Mouse (Mus musculus): ENCODE measurements at regions not wholly inside any gene's neighbourhood (a gene's known extent, or its start where the extent isn't known, plus 50 kb on each side); places are given as distances from the start of the nearest gene placed in this dataset.

- WGBS = 72% methylated on average over 3 of the region's 3 CpGs
- Histone ChIP-seq H3K4me2 (ENCODE audit: low read depth, low read length) (no peak overlapping the region), H3K9ac (replicated peaks; ENCODE audit: low read depth, low read length) (no peak overlapping the region), H3K9me3 (ENCODE audit: control insufficient read depth, low read length) (no peaks in the 10 kb centered on the region), H3K27me3 (ENCODE audit: control insufficient read depth, insufficient read depth, low read length) (no peaks in the 10 kb centered on the region), H3K27ac (ENCODE audit: low read depth, low read length) (no peak overlapping the region), H3K4me1 (ENCODE audit: control insufficient read depth, insufficient read depth, low read length) (no peaks in the 10 kb centered on the region), H3K36me3 (ENCODE audit: control insufficient read depth, insufficient read depth, low read length) (no peaks in the 10 kb centered on the region), H3K4me3 (ENCODE audit: low read depth, low read length) (no peak overlapping the region)
- ATAC-seq (ENCODE audit: low read depth) = no peak
These were observed 803.5 kb upstream of the Chrm3 start for GRCm38 (mm10) chr13:11164130-11164529.

- Histone ChIP-seq H3K9ac (replicated peaks; ENCODE audit: low read depth, low read length) (no peak overlapping the region), H3K4me3 (ENCODE audit: low read depth, low read length) (no peak overlapping the region), H3K27me3 (ENCODE audit: control insufficient read depth, insufficient read depth, low read length) (no peaks in the 10 kb centered on the region), H3K4me2 (ENCODE audit: low read depth, low read length) (no peak overlapping the region), H3K4me1 (ENCODE audit: control insufficient read depth, insufficient read depth, low read length) (no peaks in the 10 kb centered on the region), H3K27ac (ENCODE audit: low read depth, low read length) (no peak overlapping the region), H3K36me3 (ENCODE audit: control insufficient read depth, insufficient read depth, low read length) (no peaks in the 10 kb centered on the region), H3K9me3 (ENCODE audit: control insufficient read depth, low read length) (no peaks in the 10 kb centered on the region)
- WGBS = 78% methylated on average over 3 of the region's 3 CpGs
- no peak for ATAC-seq (ENCODE audit: low read depth)
These were observed 786.6 kb upstream of the Chrm3 start for GRCm38 (mm10) chr13:11147268-11147667.

- Histone ChIP-seq H3K9me3 (ENCODE audit: control insufficient read depth, low read length) (no peaks in the 10 kb centered on the region), H3K27ac (ENCODE audit: low read depth, low read length) (no peak overlapping the region), H3K4me3 (ENCODE audit: low read depth, low read length) (no peak overlapping the region), H3K4me2 (ENCODE audit: low read depth, low read length) (no peak overlapping the region), H3K4me1 (ENCODE audit: control insufficient read depth, insufficient read depth, low read length) (no peaks in the 10 kb centered on the region), H3K27me3 (ENCODE audit: control insufficient read depth, insufficient read depth, low read length) (no peaks in the 10 kb centered on the region), H3K36me3 (ENCODE audit: control insufficient read depth, insufficient read depth, low read length) (no peaks in the 10 kb centered on the region), H3K9ac (replicated peaks; ENCODE audit: low read depth, low read length) (no peak overlapping the region)
- ATAC-seq (ENCODE audit: low read depth) = no peak
- WGBS = 88% methylated on average over 2 of the region's 2 CpGs
These were observed 747.0 kb upstream of the Chrm3 start for GRCm38 (mm10) chr13:11107693-11108092.

DNA sequence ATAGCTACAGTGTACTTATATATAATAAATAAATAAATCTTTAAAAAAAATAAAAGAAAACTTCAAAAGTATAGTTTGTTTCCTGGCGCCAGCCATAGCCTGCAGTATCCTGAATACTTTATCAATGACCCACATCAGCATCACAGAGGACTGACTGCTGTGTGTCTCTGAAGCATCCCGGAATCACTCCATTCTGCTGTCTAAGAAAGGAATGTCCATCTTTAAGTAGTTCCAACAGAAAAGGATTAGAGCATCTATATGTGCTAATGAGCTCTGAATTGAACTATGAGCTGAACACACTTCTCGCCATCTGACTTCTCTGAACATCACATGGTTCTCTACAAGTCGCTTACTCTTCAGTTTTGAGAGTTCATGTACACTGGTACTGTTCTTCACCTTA lies 745.8 kb upstream of the Chrm3 start:
- Histone ChIP-seq H3K4me1 (ENCODE audit: control insufficient read depth, insufficient read depth, low read length) (no peaks in the 10 kb centered on the region), H3K27ac (ENCODE audit: low read depth, low read length) (no peak overlapping the region), H3K36me3 (ENCODE audit: control insufficient read depth, insufficient read depth, low read length) (no peaks in the 10 kb centered on the region), H3K9me3 (ENCODE audit: control insufficient read depth, low read length) (no peaks in the 10 kb centered on the region), H3K27me3 (ENCODE audit: control insufficient read depth, insufficient read depth, low read length) (no peaks in the 10 kb centered on the region), H3K4me3 (ENCODE audit: low read depth, low read length) (no peak overlapping the region), H3K4me2 (ENCODE audit: low read depth, low read length) (no peak overlapping the region), H3K9ac (replicated peaks; ENCODE audit: low read depth, low read length) (no peak overlapping the region)
- ATAC-seq (ENCODE audit: low read depth) = no peak
- WGBS = 86% methylated on average over 4 of the region's 4 CpGs

GRCm38 (mm10) chr13:11105571-11105970 lies 744.9 kb upstream of the Chrm3 start:
- no peak for ATAC-seq (ENCODE audit: low read depth)

GRCm38 (mm10) chr13:11099586-11099950 lies 738.9 kb upstream of the Chrm3 start:
- H3K4me3 ChIP-seq (ENCODE audit: low read depth, low read length) = no peak overlapping the region
- H3K27me3 ChIP-seq (ENCODE audit: control insufficient read depth, insufficient read depth, low read length) = no peaks in the 10 kb centered on the region
- H3K9me3 ChIP-seq (ENCODE audit: control insufficient read depth, low read length) = no peaks in the 10 kb centered on the region
- H3K4me1 ChIP-seq (ENCODE audit: control insufficient read depth, insufficient read depth, low read length) = no peaks in the 10 kb centered on the region
- H3K9ac ChIP-seq (replicated peaks; ENCODE audit: low read depth, low read length) = no peak overlapping the region
- no peak for ATAC-seq (ENCODE audit: low read depth)
- H3K36me3 ChIP-seq (ENCODE audit: control insufficient read depth, insufficient read depth, low read length) = no peaks in the 10 kb centered on the region
- H3K4me2 ChIP-seq (ENCODE audit: low read depth, low read length) = no peak overlapping the region
- peak overlapping the region; percentile 49; the same call in 1 of the 2 replicates for H3K27ac ChIP-seq (ENCODE audit: low read depth, low read length)

More at GRCm38 (mm10) chr13:11105571-11105970, 744.9 kb upstream of the Chrm3 start:
- Histone ChIP-seq H3K36me3 (ENCODE audit: control insufficient read depth, insufficient read depth, low read length) (no peaks in the 10 kb centered on the region), H3K9me3 (ENCODE audit: control insufficient read depth, low read length) (no peaks in the 10 kb centered on the region), H3K4me1 (ENCODE audit: control insufficient read depth, insufficient read depth, low read length) (no peaks in the 10 kb centered on the region), H3K9ac (replicated peaks; ENCODE audit: low read depth, low read length) (no peak overlapping the region), H3K27ac (ENCODE audit: low read depth, low read length) (no peak overlapping the region), H3K27me3 (ENCODE audit: control insufficient read depth, insufficient read depth, low read length) (no peaks in the 10 kb centered on the region), H3K4me3 (ENCODE audit: low read depth, low read length) (no peak overlapping the region), H3K4me2 (ENCODE audit: low read depth, low read length) (no peak overlapping the region)
- WGBS = 79% methylated on average over 2 of the region's 2 CpGs

DNA sequence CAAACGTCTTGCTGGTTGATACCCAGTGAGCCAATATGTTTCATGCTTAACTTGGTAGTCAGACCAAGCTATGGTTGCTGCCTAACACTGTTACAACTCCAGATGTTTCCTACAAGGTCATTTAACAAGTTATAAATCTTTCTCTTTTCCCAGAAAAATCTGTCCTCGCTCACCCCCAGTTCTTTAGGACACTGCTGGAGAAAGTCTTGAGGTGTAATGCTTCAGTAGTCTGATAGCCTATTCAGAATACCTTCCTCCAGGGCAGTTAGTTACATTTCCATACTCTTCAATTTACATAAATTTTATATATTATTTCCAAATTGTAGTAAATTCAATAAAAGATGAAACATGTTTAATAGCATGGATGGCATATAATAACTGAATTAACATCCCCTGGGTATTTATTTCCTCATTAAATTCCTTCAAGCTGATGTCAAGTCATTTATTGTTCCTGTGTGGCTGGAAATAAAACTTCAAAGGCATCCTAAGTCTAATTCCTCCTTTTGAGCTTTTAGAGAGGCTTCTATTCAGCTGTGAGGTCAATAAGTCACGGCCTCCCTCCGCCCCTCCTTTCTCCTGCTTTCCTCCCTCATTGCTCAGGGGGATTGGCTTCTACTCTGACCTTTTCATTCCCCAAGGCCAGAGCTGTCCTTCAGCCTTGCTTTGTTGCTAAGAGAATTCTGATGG lies 738.4 kb upstream of the Chrm3 start:
- Histone ChIP-seq H3K27me3 (ENCODE audit: control insufficient read depth, insufficient read depth, low read length) (no peaks in the 10 kb centered on the region), H3K9ac (replicated peaks; ENCODE audit: low read depth, low read length) (no peak overlapping the region), H3K4me1 (ENCODE audit: control insufficient read depth, insufficient read depth, low read length) (no peaks in the 10 kb centered on the region), H3K9me3 (ENCODE audit: control insufficient read depth, low read length) (no peaks in the 10 kb centered on the region), H3K27ac (ENCODE audit: low read depth, low read length) (peak overlapping the region; percentile 49; the same call in 1 of the 2 replicates), H3K36me3 (ENCODE audit: control insufficient read depth, insufficient read depth, low read length) (no peaks in the 10 kb centered on the region), H3K4me3 (ENCODE audit: low read depth, low read length) (no peak overlapping the region), H3K4me2 (ENCODE audit: low read depth, low read length) (no peak overlapping the region)
- peak; percentile 56 for ATAC-seq (ENCODE audit: low read depth)
- 5% methylated on average over 4 of the region's 4 CpGs for WGBS

DNA sequence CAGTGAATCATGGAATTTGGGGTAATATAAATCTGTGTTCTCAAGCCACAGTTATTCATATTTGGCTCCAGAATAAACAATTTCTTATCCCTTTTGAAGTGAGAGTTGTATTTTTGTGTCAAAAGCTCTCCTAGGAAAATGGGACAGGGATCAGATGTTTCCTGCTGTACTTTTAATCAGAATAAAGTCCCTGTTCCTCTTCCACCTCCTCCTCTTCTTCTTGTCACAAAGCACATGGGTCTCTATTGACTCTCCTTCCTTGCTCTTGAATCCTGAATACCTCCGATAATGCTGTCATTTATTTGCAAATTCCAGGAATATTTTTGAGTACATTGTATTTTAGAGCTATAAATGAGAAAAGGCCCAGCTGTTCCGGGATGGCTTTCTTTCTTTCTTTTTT lies 732.3 kb upstream of the Chrm3 start:
- H3K4me1 ChIP-seq (ENCODE audit: control insufficient read depth, insufficient read depth, low read length) = no peaks in the 10 kb centered on the region
- no peak overlapping the region for H3K4me3 ChIP-seq (ENCODE audit: low read depth, low read length)
- no peaks in the 10 kb centered on the region for H3K36me3 ChIP-seq (ENCODE audit: control insufficient read depth, insufficient read depth, low read length)
- H3K27me3 ChIP-seq (ENCODE audit: control insufficient read depth, insufficient read depth, low read length) = no peaks in the 10 kb centered on the region
- no peak overlapping the region for H3K9ac ChIP-seq (replicated peaks; ENCODE audit: low read depth, low read length)
- H3K27ac ChIP-seq (ENCODE audit: low read depth, low read length) = no peak overlapping the region
- ATAC-seq (ENCODE audit: low read depth) = no peak
- H3K9me3 ChIP-seq (ENCODE audit: control insufficient read depth, low read length) = no peaks in the 10 kb centered on the region
- 55% methylated on average over 2 of the region's 2 CpGs for WGBS
- H3K4me2 ChIP-seq (ENCODE audit: low read depth, low read length) = no peak overlapping the region

Measured in neural tube, embryonic 14.5 days (tissue).